Mouse (Mus musculus) hindlimb bud, embryonic 11.5 days (tissue): Measurements from ENCODE around the gene Olfr1326-ps1.

ENCODE experiments used
- DNase-seq: peaks from one replicate; pipeline ENCODE4 v3.0.0-alpha.2; 2012; ENCODE audit warnings: low read depth, low spot score; ENCODE audit errors: extremely low spot score

Gene Olfr1326-ps1

GRCm38 (mm10) chrX:74574788-74575187, at the start of gene Olfr1326-ps1:
Gene Olfr1326-ps1, minus strand, starts transcription at chrX:74574888.
- no peak for DNase-seq

GRCm38 (mm10) chrX:74592379-74592778, 17.7 kb upstream of the Olfr1326-ps1 start, which contains the start of gene Olfr1325:
Gene Olfr1325, plus strand, starts transcription at chrX:74592679.
- DNase-seq, result no peak
